Mouse (Mus musculus) thymus, postnatal 25 days (tissue): ENCODE measurements around the gene Dnah3.

Experiments
- DNase-seq: peaks from one replicate; pipeline ENCODE4 v3.0.0; 2022

Dnah3 gene

GRCm38 (mm10) chr7:120050447-120050846, 44.6 kb downstream of the Dnah3 start:
- no peak for DNase-seq

- no peak for DNase-seq
Measured at GRCm38 (mm10) chr7:120043990-120044389, 51.1 kb downstream of the Dnah3 start.

GRCm38 (mm10) chr7:120036422-120036821, 58.7 kb downstream of the Dnah3 start:
- DNase-seq, result no peak

- DNase-seq, result no peak
Measured at GRCm38 (mm10) chr7:120034996-120035395, 60.1 kb downstream of the Dnah3 start.

- DNase-seq, result no peak
Measured at GRCm38 (mm10) chr7:120034566-120034965, 60.5 kb downstream of the Dnah3 start.

GRCm38 (mm10) chr7:120028669-120029068, 66.4 kb downstream of the Dnah3 start:
- no peak for DNase-seq

GRCm38 (mm10) chr7:119997066-119997465, 98.0 kb downstream of the Dnah3 start:
- no peak for DNase-seq

GRCm38 (mm10) chr7:119985279-119985912, 109.7 kb downstream of the Dnah3 start:
- no peak for DNase-seq

- no peak for DNase-seq
Measured at GRCm38 (mm10) chr7:119980170-119980569, 114.9 kb downstream of the Dnah3 start.

- DNase-seq, result no peak
Measured at GRCm38 (mm10) chr7:119978576-119978975, 116.5 kb downstream of the Dnah3 start.

GRCm38 (mm10) chr7:119977574-119977973, 117.5 kb downstream of the Dnah3 start:
- DNase-seq, result no peak

GRCm38 (mm10) chr7:119976256-119976655, 118.8 kb downstream of the Dnah3 start:
- no peak for DNase-seq

- DNase-seq, result no peak
Measured at GRCm38 (mm10) chr7:119974214-119974613, 120.9 kb downstream of the Dnah3 start.

- DNase-seq, result no peak
Measured at GRCm38 (mm10) chr7:119969320-119969719, 125.8 kb downstream of the Dnah3 start.

- no peak for DNase-seq
Measured at GRCm38 (mm10) chr7:119965651-119966395, 129.3 kb downstream of the Dnah3 start.

- DNase-seq, result no peak
Measured at GRCm38 (mm10) chr7:119965205-119965604, 129.9 kb downstream of the Dnah3 start.

GRCm38 (mm10) chr7:119961107-119961506, 134.0 kb downstream of the Dnah3 start:
- no peak for DNase-seq

GRCm38 (mm10) chr7:119960546-119960945, 134.5 kb downstream of the Dnah3 start:
- no peak for DNase-seq

GRCm38 (mm10) chr7:119960006-119960405, 135.1 kb downstream of the Dnah3 start:
- no peak for DNase-seq

- DNase-seq, result no peak
Measured at GRCm38 (mm10) chr7:119959491-119959890, 135.6 kb downstream of the Dnah3 start.

GRCm38 (mm10) chr7:119959091-119959490, 136.0 kb downstream of the Dnah3 start:
- DNase-seq, result no peak

GRCm38 (mm10) chr7:119957421-119957820, 137.7 kb downstream of the Dnah3 start:
- DNase-seq, result no peak

GRCm38 (mm10) chr7:119954047-119954446, 141.0 kb downstream of the Dnah3 start:
- no peak for DNase-seq

GRCm38 (mm10) chr7:119941569-119941968, 153.5 kb downstream of the Dnah3 start:
- DNase-seq, result no peak

- no peak for DNase-seq
Measured at GRCm38 (mm10) chr7:119937036-119937435, 158.0 kb downstream of the Dnah3 start.
